Mouse (Mus musculus): ENCODE results near the gene Hacd2.

GRCm38 (mm10) chr16:35023138-35023735 is 1.0 kb downstream of the Hacd2 start:
- TF ChIP-seq POLR2A (IDR thresholded peaks at IDR 0.05; ENCODE audit: low read depth, low read length): no peak
- TF ChIP-seq CTCF (conservative IDR thresholded peaks at IDR 0.05; ENCODE audit: insufficient read depth, insufficient read length, low read depth, low read length): no peak
